Mouse (Mus musculus): ENCODE data around the gene Ryk.
"Not testable (repeated sequence)": the region's sequence is repeated elsewhere in the genome, so short reads cannot be mapped to it uniquely, and the experiment has no call there.

Ryk gene

DNA sequence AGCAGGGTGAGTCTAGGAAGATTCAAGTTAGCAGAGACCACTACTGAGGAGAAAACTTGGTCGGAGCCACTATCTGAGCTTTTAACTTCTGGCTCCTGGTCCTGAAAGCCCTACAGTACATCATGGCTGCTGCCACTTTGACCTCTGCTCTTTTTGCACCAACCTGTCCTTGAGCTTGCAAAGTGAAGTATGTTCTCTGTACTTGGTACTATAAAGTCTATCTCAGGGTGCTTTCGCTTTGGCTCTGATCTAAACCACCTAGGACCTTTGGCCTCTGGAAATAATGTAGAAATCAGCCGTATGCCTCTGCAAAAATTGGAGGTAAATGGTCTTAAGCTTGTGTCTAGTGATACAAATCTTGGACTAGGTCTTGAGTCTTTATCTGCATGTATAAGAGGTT is 76.8 kb downstream of the Ryk start:
- no peak for DNase-seq

DNA sequence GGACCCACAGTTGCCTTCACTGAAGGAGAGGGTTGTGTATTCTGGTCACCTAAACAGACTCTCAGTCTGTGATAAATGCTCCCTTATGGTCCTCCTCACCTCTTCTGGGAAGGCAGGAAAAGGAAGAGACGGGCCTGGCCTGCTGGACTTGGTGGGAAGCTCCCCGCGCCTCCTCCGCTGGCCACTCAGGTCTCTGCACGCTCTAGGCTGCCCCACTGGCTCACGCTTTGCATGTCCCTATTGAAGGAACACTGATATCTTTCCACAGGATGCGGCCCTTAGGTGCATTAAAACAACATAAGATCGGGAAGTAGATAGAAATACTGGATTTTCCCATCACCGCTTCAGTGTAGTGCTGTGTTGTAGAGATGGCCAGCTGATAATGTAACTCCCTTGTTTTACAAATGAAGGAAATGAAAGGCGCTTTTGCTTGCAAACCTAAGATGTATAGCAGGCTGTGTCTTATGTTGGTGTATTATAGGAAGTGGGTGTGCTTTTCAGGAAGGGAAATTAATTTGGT is 77.9 kb downstream of the Ryk start:
- no peak for DNase-seq

GRCm38 (mm10) chr9:102913597-102913996 is 78.9 kb downstream of the Ryk start:
- DNase-seq: not testable (repeated sequence)

- no peak for DNase-seq
Observed at GRCm38 (mm10) chr9:102914583-102914982, 79.9 kb downstream of the Ryk start.

DNA sequence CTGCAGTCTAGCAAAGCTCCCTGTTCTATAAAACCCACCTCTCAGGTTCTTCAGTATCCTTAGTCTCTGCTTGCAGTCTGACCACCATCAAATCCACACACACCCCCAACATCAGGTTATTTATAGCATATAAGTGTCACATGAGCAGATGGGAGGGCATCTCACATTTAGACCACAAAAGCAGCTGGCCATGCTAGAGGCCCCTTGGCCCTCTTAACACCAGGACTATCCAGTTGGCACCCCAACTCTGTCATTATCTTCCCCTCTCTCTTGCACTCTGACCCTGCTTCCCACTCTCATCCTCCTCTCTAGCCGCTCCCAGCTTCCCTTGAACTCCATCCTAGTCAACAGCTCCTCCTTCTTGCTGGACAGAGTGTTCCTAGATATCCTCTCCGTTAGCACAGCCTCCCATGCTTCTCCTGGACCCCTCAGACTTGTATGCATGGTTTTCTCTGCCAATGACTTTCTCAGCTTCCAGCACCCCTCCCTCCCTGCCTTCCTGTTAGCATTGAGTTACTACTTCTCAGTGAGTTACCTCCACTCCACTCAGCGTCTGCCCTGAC is 80.7 kb downstream of the Ryk start:
- no peak for DNase-seq

DNA sequence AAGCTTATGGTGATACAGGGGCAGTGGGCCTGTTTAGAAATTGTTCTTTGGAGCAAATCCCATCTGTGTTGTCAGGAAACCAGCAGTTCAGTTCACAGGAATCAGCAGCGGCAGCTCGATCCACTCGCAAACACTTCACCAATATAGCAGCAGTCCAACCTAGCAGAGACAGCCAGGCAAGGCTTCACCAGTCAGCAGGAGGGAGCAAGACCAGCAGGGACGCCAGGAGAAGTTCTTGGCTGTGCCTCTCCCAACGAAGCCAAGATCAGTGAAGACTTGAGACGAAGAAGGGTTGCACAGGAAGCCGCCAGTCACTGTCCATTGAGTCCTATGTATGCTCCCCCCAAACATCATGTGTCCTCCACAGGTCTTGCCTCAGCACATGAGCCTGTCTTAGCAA is 81.4 kb downstream of the Ryk start:
- DNase-seq: no peak

DNA sequence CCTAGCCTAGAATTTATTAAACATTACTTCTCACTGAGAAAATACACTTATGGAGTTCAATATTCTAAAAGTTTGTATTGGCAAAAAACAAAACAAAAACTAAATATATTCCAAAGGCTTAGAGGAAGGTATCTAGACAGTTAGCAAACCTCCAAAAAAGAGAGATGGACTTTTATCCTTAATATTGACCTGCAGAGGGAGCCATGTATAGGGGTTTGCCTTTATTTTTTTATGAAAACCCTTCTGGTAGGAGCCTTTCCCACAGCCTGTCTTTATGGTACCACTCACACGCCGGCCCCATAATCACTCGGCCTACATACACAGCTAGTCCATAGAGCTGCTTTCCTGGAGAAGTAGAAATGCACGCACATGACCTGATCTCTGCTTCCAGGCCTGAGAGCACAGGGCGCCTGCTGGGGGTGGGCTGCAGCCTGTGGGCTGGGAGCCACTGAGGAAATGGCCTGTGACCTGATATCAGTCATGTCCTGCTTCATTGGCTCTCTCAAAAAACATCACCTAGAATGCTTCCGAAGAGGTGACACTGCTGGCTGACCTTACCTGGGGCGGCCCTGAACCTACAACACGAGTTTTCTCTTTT is 82.9 kb downstream of the Ryk start:
- no peak for DNase-seq

- DNase-seq: no peak
Observed at GRCm38 (mm10) chr9:102919486-102919885, 84.8 kb downstream of the Ryk start.

DNA sequence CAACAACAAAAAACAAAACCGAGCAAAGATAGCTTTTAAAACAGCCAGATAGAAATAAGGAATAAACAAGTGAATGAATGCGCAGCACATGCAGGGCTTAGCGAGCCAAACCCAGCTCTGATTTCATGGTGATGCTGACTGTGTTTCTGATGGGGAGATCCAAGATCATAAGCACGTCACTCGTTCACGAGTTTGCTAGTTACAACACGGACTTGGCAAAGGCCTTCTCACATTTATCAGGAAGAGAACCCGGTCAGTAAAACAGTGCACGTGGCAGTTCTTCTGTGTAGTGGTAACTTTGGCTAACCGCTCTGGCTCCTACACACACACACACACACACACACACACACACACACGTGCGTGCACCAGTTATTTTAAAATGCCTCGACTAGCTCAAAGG is 87.1 kb downstream of the Ryk start:
- DNase-seq: no peak

DNA sequence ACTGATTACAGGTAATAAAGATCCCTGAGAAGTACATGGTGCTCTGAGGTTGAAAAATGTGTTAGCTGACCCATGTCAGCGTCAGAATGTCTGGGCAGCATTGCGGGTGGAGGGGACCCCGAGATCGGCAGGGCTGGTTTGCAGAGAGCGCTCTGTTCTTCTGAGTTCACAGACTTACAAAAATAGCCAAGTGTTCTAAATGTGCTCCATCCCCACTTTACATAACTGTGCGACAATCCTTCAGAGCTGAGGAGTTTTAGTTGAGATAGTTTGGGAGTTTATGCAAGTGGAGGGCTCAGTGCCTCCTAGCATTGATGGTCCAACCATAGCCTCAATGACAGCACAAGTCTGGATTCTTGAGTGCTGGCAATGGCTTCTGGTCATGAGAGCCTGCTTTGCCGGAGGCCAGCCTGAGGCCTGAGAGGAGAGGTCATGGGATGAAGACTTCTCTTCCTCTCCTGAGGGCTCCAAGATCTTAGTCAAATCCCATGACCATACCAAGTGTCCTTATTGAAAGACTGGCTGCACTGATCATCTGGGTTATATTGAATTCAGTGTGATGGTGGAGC is 88.2 kb downstream of the Ryk start:
- DNase-seq: no peak

- DNase-seq: no peak
Observed at GRCm38 (mm10) chr9:102923836-102924235, 89.1 kb downstream of the Ryk start.

- peak; percentile 15 for DNase-seq
Observed at GRCm38 (mm10) chr9:102924627-102925316, 90.1 kb downstream of the Ryk start.

DNA sequence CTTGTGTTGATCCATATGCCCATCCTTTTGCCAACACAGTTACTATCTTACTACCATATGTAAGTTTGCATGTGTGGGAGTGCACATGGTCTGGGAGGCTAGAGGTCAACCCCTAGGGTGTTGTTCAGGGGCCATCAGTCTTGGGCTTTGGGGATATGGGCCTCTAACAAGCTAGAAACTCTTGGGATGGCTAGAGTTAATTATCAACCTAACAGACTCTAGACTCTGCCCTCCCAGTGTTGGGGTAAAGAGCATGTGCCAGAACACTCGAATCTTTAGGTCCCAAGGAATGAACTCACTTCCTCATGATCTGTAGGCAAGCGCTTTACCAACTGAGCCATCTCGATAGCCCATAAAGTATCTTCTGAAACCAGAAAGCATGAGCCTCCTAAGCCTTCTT is 91.4 kb downstream of the Ryk start:
- DNase-seq: no peak

DNA sequence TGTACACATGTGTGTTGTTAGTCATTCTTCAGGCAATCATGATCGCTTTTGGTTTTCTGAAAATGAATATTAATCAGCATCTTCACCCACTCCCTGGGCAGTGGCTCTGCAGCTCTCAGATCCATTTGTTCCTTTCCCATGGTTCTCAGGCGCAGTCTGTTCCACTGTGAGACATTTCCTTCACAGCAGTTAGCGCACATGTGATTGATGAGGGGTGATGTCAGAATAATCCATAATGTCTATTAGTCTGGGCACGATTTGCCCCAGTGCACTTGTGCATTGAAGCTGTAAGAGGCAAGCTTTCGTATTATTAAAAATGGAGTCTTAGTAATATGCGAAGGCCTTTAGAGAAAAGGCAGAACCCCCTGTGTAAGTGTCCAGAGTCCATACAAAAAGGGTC is 95.1 kb downstream of the Ryk start:
- DNase-seq: peak; percentile 14

GRCm38 (mm10) chr9:102933925-102934721 is 99.4 kb downstream of the Ryk start:
- peak; percentile 13 for DNase-seq

DNA sequence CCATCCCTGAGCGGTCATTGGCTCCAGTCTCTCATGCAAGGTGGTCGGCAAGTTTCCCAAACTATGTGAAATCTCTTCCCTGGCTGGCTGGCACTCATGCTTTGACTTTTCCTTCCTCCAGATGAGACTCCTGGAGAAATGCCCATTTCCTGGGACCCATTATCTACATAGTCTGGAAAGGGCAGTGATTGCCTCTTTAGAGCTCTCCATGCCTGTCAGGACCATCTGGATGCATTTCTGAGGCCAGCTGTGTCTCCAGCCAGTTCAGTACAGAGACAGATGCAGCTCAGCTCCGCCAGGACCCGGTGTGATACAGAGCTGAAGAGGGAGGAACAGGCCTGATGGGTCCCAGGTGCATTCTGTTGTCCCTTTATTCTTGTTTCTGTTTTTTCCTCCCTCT is 107.5 kb downstream of the Ryk start:
- DNase-seq: no peak

DNA sequence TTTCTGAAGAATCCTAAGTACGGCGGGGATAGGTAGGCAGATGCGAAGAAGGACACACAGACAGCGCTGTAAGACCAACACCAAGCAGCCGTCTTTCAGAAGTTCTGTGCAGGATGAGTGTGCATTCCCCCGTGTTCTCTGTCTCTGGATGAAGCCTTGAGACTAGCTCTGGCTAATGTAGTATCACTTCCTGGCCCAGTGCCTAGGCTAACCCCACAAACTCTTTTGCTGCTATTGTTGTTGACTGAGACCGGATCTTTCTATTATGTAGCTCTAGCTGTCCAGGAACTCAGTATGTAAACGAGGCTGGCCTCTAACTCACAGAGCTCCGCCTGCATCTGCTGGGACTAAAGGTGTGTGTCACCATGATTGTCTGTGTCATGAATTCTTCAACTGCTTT is 110.2 kb downstream of the Ryk start:
- DNase-seq: no peak

DNA sequence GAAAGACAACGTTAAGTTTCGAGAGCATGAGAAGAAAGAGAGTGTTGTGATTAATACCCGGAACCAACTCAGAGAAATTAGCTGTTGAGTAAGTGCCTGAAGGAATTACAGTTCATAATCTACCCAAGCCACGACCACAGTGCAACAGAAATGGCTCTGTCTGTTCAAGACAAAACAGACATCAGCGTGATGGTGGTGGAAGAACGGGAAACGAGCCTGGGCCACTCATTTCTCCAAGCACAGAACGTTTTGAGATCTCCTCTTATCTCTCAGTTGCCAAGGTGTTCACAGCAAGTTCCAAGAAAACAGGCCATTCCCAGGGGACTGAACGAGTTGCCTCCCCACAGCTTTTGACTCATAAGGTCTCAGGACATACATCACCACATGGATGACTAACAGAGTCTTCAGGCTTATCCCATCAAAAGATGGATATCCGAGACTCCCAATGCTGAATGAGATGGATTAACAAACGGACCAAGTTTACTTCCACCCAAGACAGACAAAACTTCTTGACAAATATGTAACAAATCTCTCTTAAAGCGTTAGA is 111.8 kb downstream of the Ryk start:
- DNase-seq: no peak

DNA sequence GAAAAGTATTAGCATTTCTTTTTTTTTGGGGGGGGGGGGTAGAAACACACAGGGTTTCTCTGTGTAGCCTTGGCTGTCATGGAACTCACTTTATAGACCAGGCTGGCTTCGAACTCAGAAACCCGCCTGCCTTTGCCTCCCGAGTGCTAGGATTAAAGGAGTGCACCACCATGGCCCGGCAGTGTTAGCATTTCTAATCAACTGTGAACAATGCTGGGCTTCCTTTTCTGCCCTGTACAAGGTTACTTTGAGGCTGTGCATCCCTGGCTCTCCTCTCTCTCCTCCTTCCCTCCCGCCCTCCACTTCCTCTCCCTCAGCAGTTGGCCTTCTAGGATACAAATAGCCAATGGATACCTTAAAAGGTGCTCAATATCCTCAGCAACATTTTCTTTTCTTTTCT is 114.0 kb downstream of the Ryk start:
- DNase-seq: no peak

DNA sequence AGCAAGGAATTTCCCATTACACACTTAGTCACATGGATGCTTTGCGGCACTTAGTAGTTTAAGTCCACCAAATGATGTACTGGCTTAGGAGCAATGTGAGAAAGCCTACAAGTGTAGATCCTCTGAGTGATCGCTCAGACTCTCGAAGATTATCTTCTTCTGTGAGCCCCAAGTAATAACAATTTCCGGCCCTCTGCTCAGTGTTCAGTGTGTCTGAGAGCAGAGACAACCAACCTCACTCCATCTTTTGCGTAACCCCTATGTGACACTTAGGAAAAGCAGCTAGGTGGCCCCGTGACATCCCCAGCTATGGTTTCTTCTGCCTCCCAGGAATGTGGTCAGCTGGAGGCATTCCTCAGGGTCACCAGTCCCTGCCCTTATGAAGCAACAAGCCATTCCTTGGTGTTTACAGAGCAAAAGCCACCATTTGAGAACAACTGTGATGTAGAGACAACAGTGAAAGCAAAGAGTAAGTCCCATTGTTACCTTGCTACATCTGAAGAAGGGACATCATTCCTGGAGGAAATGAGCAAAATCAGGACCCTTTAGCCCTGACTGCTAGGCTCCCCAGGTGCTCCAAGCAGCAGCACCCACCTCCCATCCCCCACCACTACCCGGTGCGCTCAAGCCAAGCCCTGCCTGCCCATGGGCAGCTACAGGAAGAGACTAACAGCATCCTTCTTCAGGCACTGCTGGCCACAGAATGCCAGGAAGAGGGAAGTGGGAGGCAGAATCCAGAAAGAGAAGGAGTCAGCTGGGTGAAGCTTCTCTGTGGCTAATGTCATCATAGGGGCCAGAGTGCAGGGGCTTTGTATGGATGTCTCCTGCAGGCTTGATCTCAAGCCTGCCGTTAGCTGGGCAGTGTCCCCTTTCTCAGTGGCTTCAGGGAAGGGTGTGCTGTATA is 116.6 kb downstream of the Ryk start:
- DNase-seq: no peak

DNA sequence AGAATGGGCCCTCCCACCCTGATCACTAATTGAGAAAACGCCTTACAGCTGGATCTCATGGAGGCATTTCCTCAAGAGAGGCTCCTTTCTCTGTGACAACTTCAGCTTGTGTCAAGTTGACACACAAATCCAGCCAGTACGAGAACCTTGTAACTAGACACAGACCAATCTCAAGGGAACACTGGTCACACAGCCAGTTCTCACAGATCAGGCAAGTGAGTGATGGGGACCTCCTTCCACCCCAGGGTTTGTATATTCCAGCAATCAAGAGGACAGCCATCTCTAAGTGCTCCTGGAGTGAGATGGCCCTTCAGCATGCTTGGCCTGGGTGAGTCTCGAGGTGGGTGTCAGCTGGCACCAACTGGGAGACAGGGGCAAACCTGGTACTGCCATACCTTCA is 121.1 kb downstream of the Ryk start:
- DNase-seq: no peak

All from retina, postnatal 1 day (tissue).